In the genomic region with DNA sequence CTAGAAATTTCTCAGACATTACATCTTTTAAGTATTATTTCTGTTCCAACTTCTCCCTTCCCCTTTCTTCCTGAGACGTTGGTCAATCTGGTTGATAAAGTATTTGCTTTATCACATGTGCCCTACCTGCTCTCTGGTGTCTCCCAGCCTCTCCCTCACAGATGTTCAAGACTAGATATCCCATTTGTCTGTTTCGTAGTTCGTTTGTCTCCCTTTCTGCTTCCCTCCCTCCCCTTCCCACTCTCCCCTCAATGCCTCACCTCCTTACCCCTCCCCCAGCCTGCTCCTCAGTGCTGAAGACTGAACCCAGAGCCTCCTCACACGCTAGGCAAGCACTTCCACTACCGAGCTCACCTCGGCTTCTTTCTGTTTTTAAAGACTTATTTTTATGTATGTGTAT, we compare ENCODE assay signal across 16 mouse cellular contexts. TPM values are rescaled to one million over a fixed set of nuclear protein-coding genes. Genes with fewer than 3 reads are reported as not detected.
"Had no signal": no experiment of that assay in that cellular context is flagged by ENCODE, and none has a peak within 500 bp of the region (broad histone marks: within the 10 kb centered on the region; RNA-seq: fewer than 3 reads in every experiment).

No protein-coding gene starts in this region.

- H3K27ac ChIP-seq: intestine, embryonic 15.5 days; layer of hippocampus, adult 2 months; left cerebral cortex, adult 2 months; limb, embryonic 15.5 days; macrophage; midbrain, embryonic 13.5 days; neural tube, embryonic 12.5 days; stomach, postnatal 0 days had no signal

- H3K27me3 ChIP-seq: intestine, embryonic 15.5 days; midbrain, embryonic 13.5 days; neural tube, embryonic 12.5 days had no signal

- H3K4me1 ChIP-seq: intestine, embryonic 15.5 days; limb, embryonic 15.5 days; midbrain, embryonic 13.5 days; neural tube, embryonic 12.5 days had no signal

- H3K4me2 ChIP-seq: intestine, embryonic 15.5 days; limb, embryonic 15.5 days; midbrain, embryonic 13.5 days; neural tube, embryonic 12.5 days had no signal

- ATAC-seq: intestine, embryonic 15.5 days; midbrain, embryonic 13.5 days had no signal

- H3K9ac ChIP-seq: intestine, embryonic 15.5 days; limb, embryonic 15.5 days; midbrain, embryonic 13.5 days; neural tube, embryonic 12.5 days had no signal

- H3K9me3 ChIP-seq: intestine, embryonic 15.5 days; limb, embryonic 15.5 days; midbrain, embryonic 13.5 days; neural tube, embryonic 12.5 days had no signal

- DNase-seq: kidney, adult 18-20 months; kidney, postnatal 10 days; kidney, postnatal 4 days; lung, adult 2 months; lung, postnatal 10 days; thymus, postnatal 4 days had no signal

- H3K4me3 ChIP-seq: intestine, embryonic 15.5 days; layer of hippocampus, adult 2 months; left cerebral cortex, adult 2 months; limb, embryonic 15.5 days; midbrain, embryonic 13.5 days; neural tube, embryonic 12.5 days had no signal

- H3K36me3 ChIP-seq: intestine, embryonic 15.5 days; midbrain, embryonic 13.5 days; neural tube, embryonic 12.5 days had no signal

RNA-seq across cellular contexts. Expression of gene P4ha2, which starts 35.0 kb away (rescaled TPM):
- total RNA-seq: monocyte, adult 5-6 weeks; neutrophil, adult 5-6 weeks had no signal
